Mouse (Mus musculus): ENCODE measurements around the gene Csf1. TPM values are rescaled to one million over a fixed set of nuclear protein-coding genes. Genes with fewer than 3 reads are reported as not detected.
A peak's percentile ranks its signal among the peaks of the same experiment; 100 is the strongest.

Gene Csf1
- polyA plus RNA-seq, 1 experiment from 2014 or later = 9.2 TPM

GRCm38 (mm10) chr3:107760771-107761170, 502 bp upstream of the Csf1 start:
- H3K9ac ChIP-seq (ENCODE audit: low read depth, low read length) = no peak overlapping the region
- ATAC-seq = no peak

GRCm38 (mm10) chr3:107758638-107759037, 1.6 kb downstream of the Csf1 start:
- no peak for TF ChIP-seq CTCF (IDR thresholded peaks at IDR 0.05; ENCODE audit: low read depth)
- Histone ChIP-seq H3K4me2 (replicated peaks; ENCODE audit: low read depth) (peak overlapping the region; percentile 86), H3K27ac (ENCODE audit: low read depth, low read length) (no peak overlapping the region), H3K27me3 (replicated peaks; ENCODE audit: control insufficient read depth, insufficient read depth, low read length) (peaks cover 46% of the 10 kb centered on the region; the same call in 1 of the 2 replicates), H3K4me3 (ENCODE audit: low read depth, low read length) (peak overlapping the region; percentile 66), H3K36me3 (ENCODE audit: control insufficient read depth, insufficient read depth) (peaks cover 4% of the 10 kb centered on the region; the same call in 1 of the 2 replicates), H3K4me1 (replicated peaks; ENCODE audit: control insufficient read depth, insufficient read depth, low read length) (0 out of 2 replicates have a peak, but pooled peaks cover 4% of the 10 kb centered on the region), H3K9ac (ENCODE audit: low read depth, low read length) (0 out of 2 replicates have a peak overlapping the region, but pooled peaks have one; percentile 31), H3K9me3 (ENCODE audit: control insufficient read depth) (no peaks in the 10 kb centered on the region)
- 36% methylated on average over 3 of the region's 3 CpGs for WGBS
- no peak for ATAC-seq

More at GRCm38 (mm10) chr3:107760771-107761170, 502 bp upstream of the Csf1 start:
- H3K27ac ChIP-seq (ENCODE audit: low read depth, low read length) = no peak overlapping the region
- 0 out of 2 replicates have a peak, but pooled peaks cover 6% of the 10 kb centered on the region for H3K4me1 ChIP-seq (replicated peaks; ENCODE audit: control insufficient read depth, insufficient read depth, low read length)
- no peak for TF ChIP-seq CTCF (IDR thresholded peaks at IDR 0.05; ENCODE audit: low read depth)
- H3K36me3 ChIP-seq (ENCODE audit: control insufficient read depth, insufficient read depth) = no peaks in the 10 kb centered on the region; the same call in 1 of the 2 replicates
- peak overlapping the region; percentile 66; the same call in 1 of the 2 replicates for H3K4me3 ChIP-seq (ENCODE audit: low read depth, low read length)
- peak overlapping the region; percentile 86 for H3K4me2 ChIP-seq (replicated peaks; ENCODE audit: low read depth)
- WGBS = 69% methylated on average over 1 of the region's 1 CpGs
- peaks cover 55% of the 10 kb centered on the region; the same call in 1 of the 2 replicates for H3K27me3 ChIP-seq (replicated peaks; ENCODE audit: control insufficient read depth, insufficient read depth, low read length)
- no peaks in the 10 kb centered on the region for H3K9me3 ChIP-seq (ENCODE audit: control insufficient read depth)

DNA sequence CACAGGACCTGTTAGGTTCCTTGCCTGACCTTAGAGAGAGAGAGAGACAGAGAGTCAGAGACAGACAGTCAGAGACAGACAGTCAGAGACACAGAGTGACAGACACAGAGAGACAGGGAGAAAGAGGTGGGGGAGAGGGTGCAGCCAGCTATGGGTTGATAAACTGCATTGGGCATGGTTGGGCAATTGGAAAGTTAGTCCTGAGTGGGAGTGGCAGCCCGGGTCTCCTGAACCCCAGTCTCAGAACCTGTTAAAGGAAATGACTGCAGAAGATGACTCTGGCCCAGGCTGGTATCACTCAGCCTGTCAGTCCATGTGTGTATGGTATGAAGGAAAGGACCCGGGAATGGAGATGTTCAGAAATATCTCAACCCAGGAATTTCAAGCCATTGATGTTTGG, 2.1 kb downstream of the Csf1 start:
- Histone ChIP-seq H3K9ac (ENCODE audit: low read depth, low read length) (0 out of 2 replicates have a peak overlapping the region, but pooled peaks have one; percentile 31), H3K4me3 (ENCODE audit: low read depth, low read length) (peak overlapping the region; percentile 66), H3K27ac (ENCODE audit: low read depth, low read length) (no peak overlapping the region), H3K4me2 (replicated peaks; ENCODE audit: low read depth) (peak overlapping the region; percentile 86), H3K27me3 (replicated peaks; ENCODE audit: control insufficient read depth, insufficient read depth, low read length) (peaks cover 43% of the 10 kb centered on the region; the same call in 1 of the 2 replicates), H3K9me3 (ENCODE audit: control insufficient read depth) (no peaks in the 10 kb centered on the region), H3K36me3 (ENCODE audit: control insufficient read depth, insufficient read depth) (peaks cover 7% of the 10 kb centered on the region; the same call in 1 of the 2 replicates), H3K4me1 (replicated peaks; ENCODE audit: control insufficient read depth, insufficient read depth, low read length) (0 out of 2 replicates have a peak, but pooled peaks cover 4% of the 10 kb centered on the region)
- ATAC-seq = no peak
- 51% methylated on average over 2 of the region's 2 CpGs for WGBS
- TF ChIP-seq CTCF (IDR thresholded peaks at IDR 0.05; ENCODE audit: low read depth) = no peak

DNA sequence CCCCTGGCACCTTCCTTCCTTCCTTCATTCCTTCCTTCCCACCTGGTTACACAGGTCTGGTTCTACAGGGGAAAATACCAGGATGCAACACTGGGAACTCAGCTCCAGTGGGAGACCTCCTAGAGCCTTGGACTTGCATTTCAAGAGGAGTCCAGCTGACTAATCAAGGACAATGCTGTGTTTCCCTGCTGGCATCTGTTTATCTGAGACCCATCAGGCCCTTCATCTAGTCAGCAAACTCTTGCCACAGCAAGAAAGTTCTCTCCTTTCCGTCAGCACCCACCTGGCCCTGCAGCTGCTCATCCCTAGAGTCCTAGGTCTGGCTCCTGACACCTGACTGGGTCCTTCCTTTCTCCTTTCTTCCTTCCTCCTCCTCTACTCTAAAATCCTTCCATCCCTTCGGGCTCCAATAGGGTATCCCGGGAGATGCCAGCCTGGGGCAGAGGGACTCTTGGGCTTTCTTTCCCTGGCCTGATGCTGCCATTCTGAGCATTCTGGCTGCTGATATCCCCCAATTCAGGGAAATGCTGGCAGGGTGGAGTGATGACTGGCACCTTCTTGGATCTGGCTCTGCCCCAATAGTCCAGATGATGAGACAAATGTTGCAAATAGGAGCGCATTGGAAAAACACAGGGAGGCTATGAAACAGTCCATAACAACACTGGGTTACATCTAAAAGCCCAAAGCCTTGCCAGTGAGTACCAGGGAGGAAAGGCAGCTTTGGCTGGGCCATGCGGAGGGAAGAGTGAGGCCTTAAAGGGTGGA, 2.7 kb downstream of the Csf1 start:
- no peak for TF ChIP-seq CTCF (IDR thresholded peaks at IDR 0.05; ENCODE audit: low read depth)
- peak overlapping the region; percentile 86 for H3K4me2 ChIP-seq (replicated peaks; ENCODE audit: low read depth)
- no peak overlapping the region; the same call in 1 of the 2 replicates for H3K9ac ChIP-seq (ENCODE audit: low read depth, low read length)
- peaks cover 7% of the 10 kb centered on the region; the same call in 1 of the 2 replicates for H3K36me3 ChIP-seq (ENCODE audit: control insufficient read depth, insufficient read depth)
- no peak for ATAC-seq
- peak overlapping the region; percentile 66; the same call in 1 of the 2 replicates for H3K4me3 ChIP-seq (ENCODE audit: low read depth, low read length)
- peaks cover 47% of the 10 kb centered on the region; the same call in 1 of the 2 replicates for H3K27me3 ChIP-seq (replicated peaks; ENCODE audit: control insufficient read depth, insufficient read depth, low read length)
- WGBS = 84% methylated on average over 5 of the region's 5 CpGs
- H3K27ac ChIP-seq (ENCODE audit: low read depth, low read length) = no peak overlapping the region
- H3K9me3 ChIP-seq (ENCODE audit: control insufficient read depth) = no peaks in the 10 kb centered on the region
- 0 out of 2 replicates have a peak, but pooled peaks cover 4% of the 10 kb centered on the region for H3K4me1 ChIP-seq (replicated peaks; ENCODE audit: control insufficient read depth, insufficient read depth, low read length)

DNA sequence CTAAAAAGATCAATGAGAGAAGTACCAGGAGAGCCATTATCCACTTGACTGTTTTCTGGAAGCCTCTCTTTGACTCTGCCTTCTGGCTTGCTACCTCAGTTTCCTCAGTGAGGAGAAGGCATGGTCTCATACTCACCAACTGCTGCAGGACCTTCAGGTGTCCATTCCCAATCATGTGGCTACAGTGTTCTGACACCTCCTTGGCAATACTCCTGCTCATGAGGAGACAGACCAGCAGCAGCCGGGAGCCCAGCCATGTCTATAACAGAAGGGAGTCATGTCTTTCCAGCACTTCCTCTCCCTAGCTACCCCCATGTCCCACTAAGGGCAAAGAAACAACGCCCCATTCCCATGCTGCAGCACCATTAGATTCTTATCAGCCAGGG, 3.8 kb downstream of the Csf1 start:
- H3K9ac ChIP-seq (ENCODE audit: low read depth, low read length) = no peak overlapping the region
- no peak overlapping the region for H3K4me3 ChIP-seq (ENCODE audit: low read depth, low read length)
- 74% methylated on average over 2 of the region's 2 CpGs for WGBS
- H3K36me3 ChIP-seq (ENCODE audit: control insufficient read depth, insufficient read depth) = peaks cover 10% of the 10 kb centered on the region; the same call in 1 of the 2 replicates
- no peak for ATAC-seq
- H3K4me1 ChIP-seq (replicated peaks; ENCODE audit: control insufficient read depth, insufficient read depth, low read length) = 0 out of 2 replicates have a peak, but pooled peaks cover 4% of the 10 kb centered on the region
- H3K9me3 ChIP-seq (ENCODE audit: control insufficient read depth) = no peaks in the 10 kb centered on the region
- no peak overlapping the region for H3K4me2 ChIP-seq (replicated peaks; ENCODE audit: low read depth)
- H3K27me3 ChIP-seq (replicated peaks; ENCODE audit: control insufficient read depth, insufficient read depth, low read length) = peaks cover 49% of the 10 kb centered on the region; the same call in 1 of the 2 replicates
- no peak for TF ChIP-seq CTCF (IDR thresholded peaks at IDR 0.05; ENCODE audit: low read depth)
- no peak overlapping the region for H3K27ac ChIP-seq (ENCODE audit: low read depth, low read length)

Data from intestine, postnatal 0 days (tissue).